Mouse (Mus musculus) small intestine, adult 2 months (tissue): ENCODE measurements around the gene Phf2. TPM values are rescaled to one million over a fixed set of nuclear protein-coding genes. Genes with fewer than 3 reads are reported as not detected.
A peak's percentile ranks its signal among the peaks of the same experiment; 100 is the strongest.

ENCODE experiments used
- H3K27ac ChIP-seq: fragments of 200-500 bp; 2 replicates; pipeline ENCODE4 v1.5.1; 2012; ENCODE audit warnings: low read depth, low read length, control low read depth, inconsistent platforms; ENCODE audit not compliant: insufficient read depth
- H3K27me3 ChIP-seq: fragments of 200-500 bp; 2 replicates; pipeline ENCODE4 v1.6.1; 2012; ENCODE audit warnings: mild to moderate bottlenecking, moderate library complexity, low read length, inconsistent platforms; ENCODE audit not compliant: control insufficient read depth, insufficient read depth
- H3K36me3 ChIP-seq: fragments of 200-500 bp; 2 replicates; pipeline ENCODE4 v1.6.1; 2012; ENCODE audit warnings: mild to moderate bottlenecking, low read length, control low read depth, inconsistent platforms; ENCODE audit not compliant: control insufficient read depth, insufficient read depth
- H3K4me1 ChIP-seq: fragments of 200-500 bp; 2 replicates; pipeline ENCODE4 v1.6.1; 2012; ENCODE audit warnings: low read length, inconsistent platforms, mixed read lengths; ENCODE audit not compliant: control insufficient read depth, insufficient read depth, insufficient read length
- H3K4me3 ChIP-seq: fragments of 200-500 bp; 2 replicates; pipeline ENCODE4 v1.5.1; 2012; ENCODE audit warnings: low read depth, mild to moderate bottlenecking, control low read depth, inconsistent platforms, low read length, moderate library complexity
- CTCF ChIP-seq: fragments of 200-500 bp; IDR thresholded peaks from 2 replicates; pipeline ENCODE4 v1.5.1; 2012; ENCODE audit warnings: low read depth, mild to moderate bottlenecking, control low read depth, inconsistent platforms, low read length, moderate library complexity, mixed read lengths; ENCODE audit not compliant: insufficient replicate concordance, insufficient read length; ENCODE audit errors: extremely low read depth
- POLR2A ChIP-seq: fragments of 200-500 bp; IDR thresholded peaks from 2 replicates; pipeline ENCODE4 v1.6.1; 2012; ENCODE audit warnings: low read depth, mild to moderate bottlenecking, control low read depth, inconsistent platforms, low read length, moderate library complexity
- WGBS: fragments of 180-500 bp; shearing (Covaris S2); methylation state at CpG from one replicate; pipeline ENCODE4 v1.1.7; 2018; 5-methylcytosine and 5-hydroxymethylcytosine counted together
- polyA plus RNA-seq: library from polyadenylated mRNA; depleted of rRNA; stranded (reverse); fragments of >200 nt; gene quantifications from 2 replicates; pipeline ENCODE4 v1.2.3, GENCODE M21; 2012; rRNA removed

Gene Phf2
- 6.5 and 11.0 TPM in 2 replicates for polyA plus RNA-seq

DNA sequence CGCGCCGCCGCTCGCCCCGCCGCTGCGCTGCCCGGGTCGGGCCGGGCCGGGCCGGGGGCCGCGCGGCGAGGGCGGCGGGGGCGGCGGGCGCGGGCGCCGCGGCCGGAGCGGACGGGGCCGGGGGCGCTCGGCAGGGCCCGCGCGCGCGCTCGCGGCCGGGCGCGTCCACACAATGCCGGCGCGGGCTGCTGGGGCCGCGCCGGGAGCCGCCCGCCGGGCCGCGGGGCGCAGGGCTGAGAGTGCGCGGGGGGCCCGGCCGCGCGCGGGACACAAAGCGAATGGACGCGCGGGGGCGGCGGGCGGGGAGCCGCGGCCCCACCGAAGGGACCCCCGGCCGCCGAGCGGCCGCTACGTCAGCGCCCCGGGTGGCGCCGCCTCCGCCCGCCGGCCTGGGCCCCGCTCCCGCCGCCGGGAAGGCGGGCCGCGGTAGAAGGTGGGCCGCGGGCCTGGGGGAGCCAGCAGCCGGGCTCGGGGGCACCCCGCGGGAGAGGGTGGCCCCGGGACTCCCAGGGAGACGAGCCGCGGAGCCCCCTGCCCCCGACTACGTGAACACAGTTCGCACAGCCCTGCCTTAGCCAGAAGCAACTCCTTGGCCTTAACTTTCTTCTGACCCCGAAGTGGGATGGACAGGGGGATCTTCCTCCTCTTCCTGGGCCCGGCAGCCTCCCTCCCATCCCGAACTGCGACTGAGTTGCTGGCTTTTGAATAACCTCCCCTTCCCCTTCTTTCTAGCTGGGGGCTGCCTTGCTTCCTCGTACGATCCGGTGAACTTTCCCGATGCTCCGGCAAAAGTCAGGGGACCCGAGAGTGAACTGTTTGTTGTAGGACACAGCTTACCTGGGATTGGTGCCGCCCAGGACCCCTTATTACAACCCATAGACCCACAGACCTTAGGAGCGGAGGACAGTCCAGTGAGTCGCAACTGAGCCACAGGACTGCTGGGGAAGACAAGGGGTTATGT is at the start of gene Phf2:
Phf2 (minus strand) TSS at position 349 of the 961 bp plus-strand sequence.
- Histone ChIP-seq H3K36me3 (no peaks in the 10 kb centered on the region), H3K4me1 (peaks cover 13% of the 10 kb centered on the region), H3K27me3 (no peaks in the 10 kb centered on the region), H3K4me3 (peak within 1 kb of the TSS; percentile 97), H3K27ac (peak within 1 kb of the TSS; percentile 75)
- WGBS: 15% methylated on average over 116 of the region's 117 CpGs
- no peak for TF ChIP-seq CTCF
- TF ChIP-seq POLR2A: no peak

- no peak for TF ChIP-seq CTCF
- TF ChIP-seq POLR2A: no peak
Measured at GRCm38 (mm10) chr13:48919756-48920415, 49.0 kb upstream of the Phf2 start.

DNA sequence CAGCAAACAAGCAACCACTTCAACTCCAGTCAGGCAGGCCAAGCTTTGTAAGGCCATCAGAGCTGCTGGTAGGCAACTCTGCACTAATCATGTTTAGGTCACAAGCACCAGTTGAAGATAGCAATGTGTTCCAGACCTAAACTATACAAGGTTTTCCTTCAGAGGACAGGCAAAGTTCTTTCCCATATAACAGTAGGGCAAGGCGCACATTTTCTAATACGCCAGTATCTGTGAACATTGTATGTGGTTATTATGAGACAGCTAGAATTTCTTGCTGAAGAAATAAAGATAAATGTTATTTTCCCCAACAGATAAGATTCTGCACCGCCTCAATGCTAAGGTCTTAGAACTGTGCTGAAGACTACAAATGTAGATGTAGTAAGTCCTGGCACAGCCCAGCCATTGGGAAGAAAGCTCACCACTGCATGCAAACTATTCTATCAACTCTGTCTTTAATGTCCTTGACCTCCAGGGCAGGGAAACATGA is 46.2 kb upstream of the Phf2 start:
- H3K36me3 ChIP-seq: peaks cover 69% of the 10 kb centered on the region
- 93% methylated on average over 3 of the region's 3 CpGs for WGBS
- H3K27ac ChIP-seq: no peak overlapping the region
- no peaks in the 10 kb centered on the region for H3K27me3 ChIP-seq
- TF ChIP-seq CTCF (no peak), POLR2A (no peak)
- H3K4me1 ChIP-seq: peaks cover 2% of the 10 kb centered on the region; the same call in 1 of the 2 replicates
- no peak overlapping the region for H3K4me3 ChIP-seq

More at GRCm38 (mm10) chr13:48919756-48920415, 49.0 kb upstream of the Phf2 start:
- H3K4me1 ChIP-seq: peaks cover 2% of the 10 kb centered on the region; the same call in 1 of the 2 replicates
- no peaks in the 10 kb centered on the region for H3K27me3 ChIP-seq
- H3K4me3 ChIP-seq: no peak overlapping the region
- no peak overlapping the region for H3K27ac ChIP-seq
- H3K36me3 ChIP-seq: peaks cover 65% of the 10 kb centered on the region
- 60% methylated on average over 7 of the region's 7 CpGs for WGBS

GRCm38 (mm10) chr13:48913680-48914079 is 42.8 kb upstream of the Phf2 start:
- TF ChIP-seq CTCF: no peak
- no peak for TF ChIP-seq POLR2A
- no peaks in the 10 kb centered on the region for H3K27me3 ChIP-seq
- H3K36me3 ChIP-seq: peaks cover 63% of the 10 kb centered on the region
- H3K27ac ChIP-seq: no peak overlapping the region
- H3K4me3 ChIP-seq: no peak overlapping the region
- H3K4me1 ChIP-seq: no peaks in the 10 kb centered on the region
- WGBS: 38% methylated on average over 1 of the region's 1 CpGs

- H3K36me3 ChIP-seq: peaks cover 68% of the 10 kb centered on the region
- 90% methylated on average over 3 of the region's 3 CpGs for WGBS
- no peak overlapping the region for H3K4me3 ChIP-seq
- H3K4me1 ChIP-seq: no peaks in the 10 kb centered on the region
- no peaks in the 10 kb centered on the region for H3K27me3 ChIP-seq
- H3K27ac ChIP-seq: no peak overlapping the region
- TF ChIP-seq POLR2A (no peak), CTCF (no peak)
Measured at GRCm38 (mm10) chr13:48913141-48913540, 42.2 kb upstream of the Phf2 start.

- Histone ChIP-seq H3K36me3 (peaks cover 68% of the 10 kb centered on the region), H3K4me3 (no peak overlapping the region), H3K4me1 (no peaks in the 10 kb centered on the region), H3K27ac (no peak overlapping the region), H3K27me3 (no peaks in the 10 kb centered on the region)
- TF ChIP-seq CTCF (no peak), POLR2A (no peak)
- WGBS: 64% methylated on average over 7 of the region's 7 CpGs
Measured at GRCm38 (mm10) chr13:48911426-48911825, 40.5 kb upstream of the Phf2 start.
